Mouse (Mus musculus): ENCODE data around the gene Tcp1. TPM values are rescaled to one million over a fixed set of nuclear protein-coding genes. Genes with fewer than 3 reads are reported as not detected.
"Not testable (repeated sequence)": the region's sequence is repeated elsewhere in the genome, so short reads cannot be mapped to it uniquely, and the experiment has no call there.

Tcp1 gene
- polyA plus RNA-seq, 1 experiment from 2014 or later: 164 TPM

- WGBS (ENCODE audit: missing documents): 84% methylated on average over 11 of the region's 12 CpGs
- H3K36me3 ChIP-seq (ENCODE audit: inconsistent target): no peaks in the 10 kb centered on the region
Measured at GRCm38 (mm10) chr17:12903372-12904333, 11.8 kb upstream of the Tcp1 start.

DNA sequence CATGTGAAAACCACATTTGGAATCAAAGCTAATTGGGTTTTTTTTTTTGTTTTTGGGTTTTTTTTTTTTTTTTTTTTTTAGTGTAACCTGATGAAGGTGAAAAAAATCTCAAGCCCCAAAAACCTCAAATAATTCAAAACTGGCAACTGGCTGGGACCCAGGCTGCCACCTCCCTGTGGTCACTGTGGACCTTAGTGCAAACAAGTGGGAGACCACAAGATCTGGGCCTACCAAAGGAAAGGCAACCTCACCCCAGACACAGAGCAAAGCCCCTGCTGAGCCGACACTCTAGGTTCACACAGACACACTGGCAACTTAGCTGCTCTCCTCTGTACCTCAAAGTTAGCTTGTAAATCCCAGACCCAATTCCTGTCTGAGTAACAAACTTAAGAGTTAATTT lies 11.2 kb upstream of the Tcp1 start:
- Histone ChIP-seq H3K36me3 (ENCODE audit: inconsistent target) (no peaks in the 10 kb centered on the region), H3K27ac (no peak overlapping the region), H3K4me3 (ENCODE audit: inconsistent target) (no peak overlapping the region), H3K79me2 (ENCODE audit: inconsistent target) (no peaks in the 10 kb centered on the region)
- WGBS (ENCODE audit: missing documents): 87% methylated on average over 1 of the region's 1 CpGs

More at GRCm38 (mm10) chr17:12903372-12904333, 11.8 kb upstream of the Tcp1 start:
- Histone ChIP-seq H3K4me3 (ENCODE audit: inconsistent target) (no peak overlapping the region), H3K27ac (no peak overlapping the region), H3K79me2 (ENCODE audit: inconsistent target) (no peaks in the 10 kb centered on the region)

GRCm38 (mm10) chr17:12905810-12906209 lies 9.7 kb upstream of the Tcp1 start:
- H3K4me3 ChIP-seq (ENCODE audit: inconsistent target): no peak overlapping the region
- no peaks in the 10 kb centered on the region for H3K79me2 ChIP-seq (ENCODE audit: inconsistent target)
- H3K27ac ChIP-seq: no peak overlapping the region
- no peaks in the 10 kb centered on the region for H3K36me3 ChIP-seq (ENCODE audit: inconsistent target)
- 93% methylated on average over 4 of the region's 4 CpGs for WGBS (ENCODE audit: missing documents)

GRCm38 (mm10) chr17:12906436-12906835 lies 9.1 kb upstream of the Tcp1 start:
- no peak overlapping the region for H3K27ac ChIP-seq
- no peak overlapping the region for H3K4me3 ChIP-seq (ENCODE audit: inconsistent target)
- no peaks in the 10 kb centered on the region for H3K36me3 ChIP-seq (ENCODE audit: inconsistent target)
- WGBS (ENCODE audit: missing documents): 96% methylated on average over 9 of the region's 9 CpGs
- no peaks in the 10 kb centered on the region for H3K79me2 ChIP-seq (ENCODE audit: inconsistent target)

- Histone ChIP-seq H3K27ac (no peak within 1 kb of the TSS), H3K36me3 (ENCODE audit: inconsistent target) (peaks cover 23% of the 10 kb centered on the region; the same call in 1 of the 2 replicates), H3K79me2 (ENCODE audit: inconsistent target) (peaks cover 17% of the 10 kb centered on the region), H3K4me3 (ENCODE audit: inconsistent target) (no peak within 1 kb of the TSS)
- WGBS (ENCODE audit: missing documents): 95% methylated on average over 28 of the region's 35 CpGs
Measured at GRCm38 (mm10) chr17:12909361-12910280, 5.9 kb upstream of the Tcp1 start, which contains the start of gene Pnldc1. TSS of gene Pnldc1 (minus strand) at chr17:12910230.

GRCm38 (mm10) chr17:12910391-12910790 lies 5.1 kb upstream of the Tcp1 start:
- Histone ChIP-seq H3K36me3 (ENCODE audit: inconsistent target) (peaks cover 23% of the 10 kb centered on the region; the same call in 1 of the 2 replicates), H3K4me3 (ENCODE audit: inconsistent target) (no peak overlapping the region), H3K79me2 (ENCODE audit: inconsistent target) (peaks cover 25% of the 10 kb centered on the region), H3K27ac (no peak overlapping the region)
- WGBS (ENCODE audit: missing documents): 92% methylated on average over 8 of the region's 8 CpGs

- Histone ChIP-seq H3K4me3 (ENCODE audit: inconsistent target) (peak within 1 kb of the TSS; percentile 99), H3K79me2 (ENCODE audit: inconsistent target) (peaks cover 70% of the 10 kb centered on the region), H3K27ac (peak within 1 kb of the TSS; percentile 82), H3K36me3 (ENCODE audit: inconsistent target) (peaks cover 42% of the 10 kb centered on the region; the same call in 1 of the 2 replicates)
- WGBS (ENCODE audit: missing documents): under 1% methylated on average over 45 of the region's 56 CpGs
Measured at GRCm38 (mm10) chr17:12915881-12916583, 531 bp downstream of the Tcp1 start, which contains the start of gene Mrpl18. TSS of gene Mrpl18 (minus strand) at chr17:12916345.

- Histone ChIP-seq H3K27ac (peak overlapping the region; percentile 52), H3K36me3 (ENCODE audit: inconsistent target) (peaks cover 45% of the 10 kb centered on the region), H3K4me3 (ENCODE audit: inconsistent target) (peak overlapping the region; percentile 99), H3K79me2 (ENCODE audit: inconsistent target) (peaks cover 73% of the 10 kb centered on the region)
- WGBS (ENCODE audit: missing documents): 0% methylated on average over 38 of the region's 40 CpGs
Measured at GRCm38 (mm10) chr17:12916588-12917380, 1.3 kb downstream of the Tcp1 start.

DNA sequence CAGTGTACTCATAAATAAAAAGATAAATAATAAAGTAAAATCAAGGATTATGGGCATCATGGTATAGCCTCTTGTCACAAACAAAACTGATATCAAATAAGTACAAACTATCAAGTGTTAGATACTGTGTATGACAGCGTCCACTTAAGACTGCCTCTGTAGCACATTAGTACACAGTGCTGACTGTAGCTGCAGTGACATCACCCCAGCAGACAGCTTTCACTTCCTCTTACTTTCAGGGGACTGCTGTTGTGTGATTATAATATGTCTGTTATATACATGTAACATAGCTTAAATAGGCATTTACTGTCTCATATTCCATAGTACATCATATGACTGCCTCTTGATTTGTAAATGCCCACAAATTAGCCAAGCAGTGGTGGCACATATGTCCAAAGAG lies 5.6 kb downstream of the Tcp1 start:
- H3K36me3 ChIP-seq (ENCODE audit: inconsistent target): peaks cover 48% of the 10 kb centered on the region
- H3K79me2 ChIP-seq (ENCODE audit: inconsistent target): peaks cover 48% of the 10 kb centered on the region
- no peak overlapping the region for H3K4me3 ChIP-seq (ENCODE audit: inconsistent target)
- 13% methylated on average over 1 of the region's 1 CpGs for WGBS (ENCODE audit: missing documents)
- peak overlapping the region; percentile 27 for H3K27ac ChIP-seq

DNA sequence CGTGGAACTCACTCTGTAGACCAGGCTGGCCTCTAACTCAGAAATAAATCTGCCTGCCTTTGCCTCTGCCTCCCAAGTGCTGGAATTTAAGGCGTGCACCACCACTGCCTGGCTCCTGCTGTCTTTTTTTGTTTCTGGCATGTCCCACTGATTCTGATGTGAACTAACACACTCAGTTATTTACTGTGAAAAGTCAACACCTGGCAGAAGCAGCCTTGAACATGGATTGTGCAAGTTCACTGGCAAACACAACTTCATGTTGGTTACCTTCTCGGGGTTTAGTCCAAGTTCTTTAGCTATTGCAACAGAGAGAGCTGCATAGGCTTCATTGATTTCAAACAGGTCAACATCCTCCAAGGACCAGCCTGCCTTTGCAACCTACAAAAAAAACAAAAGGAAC lies 9.5 kb downstream of the Tcp1 start:
- peaks cover 11% of the 10 kb centered on the region for H3K79me2 ChIP-seq (ENCODE audit: inconsistent target)
- no peak overlapping the region for H3K4me3 ChIP-seq (ENCODE audit: inconsistent target)
- H3K36me3 ChIP-seq (ENCODE audit: inconsistent target): peaks cover 36% of the 10 kb centered on the region
- no peak overlapping the region for H3K27ac ChIP-seq
- WGBS (ENCODE audit: missing documents): 90% methylated on average over 3 of the region's 3 CpGs

DNA sequence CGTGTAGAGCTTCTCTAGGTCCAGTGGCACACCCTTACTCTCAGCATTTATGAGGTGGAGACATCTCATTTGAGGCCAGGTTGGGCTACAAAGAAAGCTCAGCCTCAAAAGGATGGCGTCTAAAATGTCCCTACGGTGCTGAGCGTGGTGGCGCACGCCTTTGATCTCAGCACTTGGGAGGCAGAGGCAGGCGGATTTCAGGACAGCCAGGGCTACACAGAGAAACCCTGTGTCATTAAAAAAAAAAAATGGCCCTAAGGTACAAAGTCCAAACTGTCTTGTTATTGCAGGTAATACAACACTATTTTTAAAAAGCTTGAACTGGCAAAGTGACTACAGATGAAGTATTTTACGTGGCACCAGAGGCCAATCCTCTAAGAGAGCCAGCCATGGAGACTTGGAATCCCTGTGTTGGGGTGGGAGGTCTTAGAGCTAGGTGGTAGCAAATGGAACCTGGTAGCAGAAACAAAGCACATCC lies 10.2 kb downstream of the Tcp1 start:
- Histone ChIP-seq H3K4me3 (ENCODE audit: inconsistent target) (no peak overlapping the region), H3K36me3 (ENCODE audit: inconsistent target) (peaks cover 29% of the 10 kb centered on the region), H3K79me2 (ENCODE audit: inconsistent target) (peaks cover 6% of the 10 kb centered on the region), H3K27ac (no peak overlapping the region)
- WGBS (ENCODE audit: missing documents): 91% methylated on average over 8 of the region's 8 CpGs

- 90% methylated on average over 5 of the region's 5 CpGs for WGBS (ENCODE audit: missing documents)
- H3K4me3 ChIP-seq (ENCODE audit: inconsistent target); H3K79me2 ChIP-seq (ENCODE audit: inconsistent target); H3K36me3 ChIP-seq (ENCODE audit: inconsistent target); H3K27ac ChIP-seq: not testable (repeated sequence)
Measured at GRCm38 (mm10) chr17:12931576-12931975, 16.1 kb downstream of the Tcp1 start.

GRCm38 (mm10) chr17:12935719-12936118 lies 20.2 kb downstream of the Tcp1 start:
- Histone ChIP-seq H3K27ac (no peak overlapping the region), H3K36me3 (ENCODE audit: inconsistent target) (no peaks in the 10 kb centered on the region), H3K79me2 (ENCODE audit: inconsistent target) (no peaks in the 10 kb centered on the region), H3K4me3 (ENCODE audit: inconsistent target) (no peak overlapping the region)
- WGBS (ENCODE audit: missing documents): 91% methylated on average over 4 of the region's 4 CpGs
